Mouse (Mus musculus): ENCODE results near the gene Taf1a. TPM values are rescaled to one million over a fixed set of nuclear protein-coding genes. Genes with fewer than 3 reads are reported as not detected.
A peak's percentile ranks its signal among the peaks of the same experiment; 100 is the strongest.
"Not testable (repeated sequence)": the region's sequence is repeated elsewhere in the genome, so short reads cannot be mapped to it uniquely, and the experiment has no call there.

Gene Taf1a
- total RNA-seq (2015; ENCODE audit: low replicate concordance) (0.84 and 2.5 TPM in 2 replicates), total RNA-seq (2017; ENCODE audit: low replicate concordance) (4.0 TPM in 1 of 2 replicates, not detected in the other)

DNA sequence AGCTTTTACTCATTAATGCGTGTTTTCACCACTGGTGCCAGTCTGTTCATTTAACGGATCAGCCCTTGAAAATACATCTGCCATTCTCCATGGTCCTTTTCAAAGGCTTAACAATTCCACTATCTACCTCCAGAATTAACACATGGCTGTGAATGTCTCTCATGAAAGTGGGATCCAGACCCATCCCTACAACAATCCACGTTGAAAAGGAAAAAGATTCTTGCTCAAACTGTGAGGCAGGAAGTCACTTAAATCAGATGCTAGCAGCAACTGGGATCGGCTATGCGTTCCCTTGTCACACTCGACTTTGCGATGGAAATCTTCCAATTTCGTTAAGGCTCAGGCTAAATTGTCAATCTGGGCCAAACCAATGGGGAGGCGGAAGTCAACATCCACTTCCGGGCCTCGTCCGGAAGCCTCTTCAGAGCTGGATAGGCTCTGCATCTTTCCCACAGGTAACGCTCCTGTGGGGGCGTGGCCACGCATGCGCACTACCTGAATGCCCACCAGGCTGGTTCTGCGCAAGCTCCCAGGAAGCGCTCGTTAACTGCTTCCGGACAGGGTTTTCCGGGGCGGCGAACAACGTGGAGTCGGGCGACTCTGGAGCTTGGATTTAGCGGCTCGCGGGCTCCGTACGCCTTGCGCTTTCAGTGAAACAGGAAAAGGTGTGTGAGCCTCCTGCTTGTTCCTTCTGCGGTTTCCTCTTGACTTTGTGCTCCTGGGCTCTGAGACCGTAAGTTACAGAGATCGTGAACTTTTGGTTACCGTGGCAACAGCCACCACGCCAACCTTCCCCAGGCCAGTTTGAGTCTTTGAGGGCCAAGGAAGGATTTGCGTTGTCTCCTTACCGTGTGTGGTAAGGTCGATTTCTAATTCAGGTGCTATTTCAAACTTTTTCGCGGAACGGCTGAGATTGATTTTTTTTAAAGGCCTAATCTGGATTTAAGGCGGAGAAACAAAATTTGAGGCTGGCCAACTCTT is at the start of gene Taf1a:
TSS of gene Taf1a (plus strand) at position 556 of the 981 bp plus-strand sequence.
- ATAC-seq (replicated peaks; ENCODE audit: low FRiP score, poor library complexity, severe bottlenecking), result peak; percentile 98

- ATAC-seq (replicated peaks; ENCODE audit: low FRiP score, poor library complexity, severe bottlenecking), result not testable (repeated sequence)
These were observed 45.9 kb upstream of the Taf1a start for GRCm38 (mm10) chr1:183342902-183343301.

- peak; percentile 90 for ATAC-seq (replicated peaks; ENCODE audit: low FRiP score, poor library complexity, severe bottlenecking)
These were observed 43.6 kb upstream of the Taf1a start for GRCm38 (mm10) chr1:183344886-183345816.

DNA sequence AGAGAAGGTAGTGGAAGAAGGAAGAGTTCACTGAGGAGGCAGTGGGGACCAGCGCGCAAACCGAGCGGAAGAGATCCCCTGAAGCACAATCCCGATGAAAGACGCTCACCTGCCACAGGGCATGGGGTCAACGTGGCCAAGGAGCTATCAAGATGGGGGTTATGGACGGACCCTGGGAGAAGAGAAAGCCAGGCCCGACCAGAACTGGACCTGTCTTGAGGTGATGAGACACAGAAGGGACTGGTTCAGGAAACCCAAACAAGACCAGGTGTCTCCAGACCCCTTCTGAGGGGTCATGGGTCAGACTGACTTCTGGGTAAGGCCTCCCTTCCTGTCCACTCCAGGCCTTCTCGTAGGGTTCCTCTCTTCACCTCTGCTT is 43.0 kb upstream of the Taf1a start:
- no peak for ATAC-seq (replicated peaks; ENCODE audit: low FRiP score, poor library complexity, severe bottlenecking)

DNA sequence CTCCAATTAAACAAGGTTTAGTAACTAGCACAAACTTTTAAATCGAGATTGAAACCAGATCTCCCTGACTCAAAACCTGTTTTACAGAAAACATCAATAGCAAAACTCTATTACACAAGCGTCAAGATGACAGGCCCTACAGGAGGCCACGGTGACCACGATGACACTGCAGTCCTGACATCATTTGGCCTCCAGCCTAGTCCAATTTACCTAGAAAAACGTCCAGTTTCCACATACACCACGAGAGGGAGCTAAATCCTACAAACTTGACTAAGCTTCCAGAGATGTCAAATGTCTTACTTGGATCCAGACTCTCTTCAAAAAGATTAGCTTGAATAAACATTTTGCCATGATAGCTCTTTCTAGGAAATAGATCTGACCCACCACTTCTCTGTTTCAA is 38.9 kb upstream of the Taf1a start:
- ATAC-seq (replicated peaks; ENCODE audit: low FRiP score, poor library complexity, severe bottlenecking), result peak; percentile 76

GRCm38 (mm10) chr1:183358901-183359300 is 29.9 kb upstream of the Taf1a start:
- ATAC-seq (replicated peaks; ENCODE audit: low FRiP score, poor library complexity, severe bottlenecking), result no peak

GRCm38 (mm10) chr1:183362301-183362700 is 26.5 kb upstream of the Taf1a start:
- no peak for ATAC-seq (replicated peaks; ENCODE audit: low FRiP score, poor library complexity, severe bottlenecking)

GRCm38 (mm10) chr1:183362729-183363576 is 25.8 kb upstream of the Taf1a start:
- no peak for ATAC-seq (replicated peaks; ENCODE audit: low FRiP score, poor library complexity, severe bottlenecking)

DNA sequence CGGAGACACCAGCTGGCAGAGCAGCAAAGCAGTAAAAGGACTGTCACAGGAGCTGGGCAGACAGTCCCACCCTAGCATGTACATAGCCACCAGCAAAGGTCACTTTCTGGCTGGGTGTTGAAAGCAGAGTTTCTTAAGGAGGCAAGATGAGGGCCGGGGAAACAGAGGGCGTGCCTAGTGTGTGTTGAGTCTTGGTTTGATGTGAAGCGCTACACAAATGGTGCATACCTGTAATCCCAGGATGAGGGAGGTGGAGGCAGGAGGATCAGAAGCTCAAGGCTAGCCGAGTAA is 25.3 kb upstream of the Taf1a start:
- no peak for ATAC-seq (replicated peaks; ENCODE audit: low FRiP score, poor library complexity, severe bottlenecking)

DNA sequence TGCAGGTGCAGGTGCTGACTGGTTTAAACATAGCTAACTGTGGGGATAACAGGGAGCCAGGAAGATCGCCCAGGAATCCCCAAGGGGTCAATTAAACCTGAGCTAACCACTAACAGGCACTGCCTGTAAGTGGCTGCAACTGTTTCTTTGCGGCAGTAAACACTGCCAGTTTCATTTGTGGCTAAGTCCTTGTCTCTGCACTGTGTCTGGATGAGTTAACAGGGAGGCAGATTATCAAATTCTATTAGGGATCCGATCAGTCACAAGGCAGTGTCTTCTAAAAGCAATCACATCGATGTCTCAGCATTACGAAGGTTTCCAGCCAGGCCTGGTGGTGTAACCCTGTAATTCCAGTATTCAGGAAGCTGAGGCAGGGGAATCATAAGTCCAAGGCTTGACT is 22.4 kb upstream of the Taf1a start:
- no peak for ATAC-seq (replicated peaks; ENCODE audit: low FRiP score, poor library complexity, severe bottlenecking)

DNA sequence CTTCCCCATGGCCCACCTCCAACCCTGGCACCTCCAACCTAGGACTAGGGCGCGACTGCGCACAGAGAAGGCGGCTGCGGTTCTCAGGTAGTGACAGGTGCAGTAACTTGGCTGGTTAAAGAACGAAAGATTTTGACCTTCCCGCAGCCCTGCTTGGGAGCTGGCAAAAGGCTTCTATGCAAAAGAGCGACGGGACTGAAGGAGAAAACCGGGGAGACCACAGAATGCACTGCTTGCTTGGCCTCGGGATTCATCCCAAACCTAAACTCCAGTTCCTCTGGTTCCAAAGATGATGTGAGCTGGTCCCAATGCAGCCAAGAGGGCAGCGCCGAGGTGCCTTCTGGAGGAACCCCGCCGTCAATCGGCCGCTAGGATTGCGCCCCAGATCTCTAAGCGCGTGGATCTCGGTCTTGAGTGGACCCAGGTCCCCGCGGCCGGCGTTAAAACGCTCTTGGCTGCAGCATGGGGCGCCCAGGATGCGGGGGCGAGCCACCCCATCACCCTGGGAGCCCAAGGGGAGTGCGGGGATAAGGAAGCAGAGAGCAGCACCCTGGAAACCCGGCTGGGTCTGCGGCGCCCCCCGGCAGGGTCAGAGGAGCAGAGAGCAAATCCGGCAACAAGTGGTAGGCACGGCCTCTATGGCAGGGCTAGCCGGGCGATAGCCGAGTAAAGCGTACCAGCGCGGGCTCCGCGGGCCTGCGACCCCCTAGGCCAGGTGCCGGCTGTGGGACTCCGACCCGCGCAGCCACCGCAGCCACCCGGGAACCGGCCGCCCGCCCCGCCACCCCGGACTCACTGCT is 20.0 kb upstream of the Taf1a start:
- peak; percentile 8; the same call in 1 of the 2 replicates for ATAC-seq (replicated peaks; ENCODE audit: low FRiP score, poor library complexity, severe bottlenecking)

- peak; percentile 98 for ATAC-seq (replicated peaks; ENCODE audit: low FRiP score, poor library complexity, severe bottlenecking)
These were observed 19.3 kb upstream of the Taf1a start, which contains the start of gene Mia3 for GRCm38 (mm10) chr1:183369427-183370014. Gene Mia3 (minus strand): TSS chr1:183369553.

GRCm38 (mm10) chr1:183374728-183375127 is 14.1 kb upstream of the Taf1a start:
- no peak for ATAC-seq (replicated peaks; ENCODE audit: low FRiP score, poor library complexity, severe bottlenecking)

GRCm38 (mm10) chr1:183377045-183377444 is 11.7 kb upstream of the Taf1a start:
- no peak for ATAC-seq (replicated peaks; ENCODE audit: low FRiP score, poor library complexity, severe bottlenecking)

DNA sequence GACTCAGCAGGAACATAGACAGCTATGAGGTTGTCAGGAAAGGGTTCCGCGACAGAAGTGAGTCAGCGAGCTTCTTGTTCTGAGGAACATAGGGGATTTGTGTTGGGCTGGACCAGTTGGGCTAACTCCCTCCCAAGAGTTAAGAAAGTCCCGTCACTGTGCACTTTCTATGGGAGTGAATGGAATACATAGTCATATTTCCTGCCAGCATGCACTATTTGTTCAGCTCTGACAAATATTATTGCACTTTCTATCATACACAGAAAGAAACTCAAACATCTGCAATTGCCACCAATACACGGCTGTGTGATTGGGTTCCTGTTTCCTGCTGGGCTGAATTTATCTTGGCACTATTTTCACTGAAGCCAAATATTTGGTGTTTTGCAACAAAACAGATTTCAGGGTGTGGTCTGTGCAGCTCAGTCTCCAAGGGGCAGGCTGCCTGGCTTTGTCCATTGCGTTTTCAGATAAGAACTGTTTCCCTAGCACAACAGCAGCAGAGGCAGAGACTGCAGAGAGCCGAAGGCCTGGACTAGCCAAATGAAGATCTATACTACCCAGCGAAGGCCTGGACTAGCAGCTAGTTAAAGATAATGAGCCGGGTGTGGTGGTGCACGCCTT is 10.3 kb upstream of the Taf1a start:
- no peak for ATAC-seq (replicated peaks; ENCODE audit: low FRiP score, poor library complexity, severe bottlenecking)

- ATAC-seq (replicated peaks; ENCODE audit: low FRiP score, poor library complexity, severe bottlenecking), result not testable (repeated sequence)
These were observed 9.4 kb upstream of the Taf1a start for GRCm38 (mm10) chr1:183379376-183379775.

DNA sequence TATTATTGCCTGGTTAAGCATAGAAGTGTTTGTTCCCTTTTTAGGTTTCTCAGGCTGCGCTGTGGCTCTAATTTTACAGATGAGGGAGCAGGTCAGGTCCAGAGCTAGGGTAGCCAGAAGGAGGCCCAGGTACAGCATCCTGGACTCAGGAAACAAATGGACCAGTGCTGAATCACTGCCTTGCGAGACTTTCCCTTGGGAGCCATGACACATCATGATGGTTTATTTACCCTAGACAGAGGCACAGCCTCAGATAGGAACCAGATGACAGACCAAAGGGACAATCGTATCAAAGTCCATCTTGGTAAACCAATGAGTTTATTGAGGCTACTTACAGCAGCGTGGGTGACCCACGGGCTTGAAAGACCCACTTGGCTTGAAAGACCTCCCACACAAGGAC is 7.0 kb upstream of the Taf1a start:
- ATAC-seq (replicated peaks; ENCODE audit: low FRiP score, poor library complexity, severe bottlenecking), result no peak

DNA sequence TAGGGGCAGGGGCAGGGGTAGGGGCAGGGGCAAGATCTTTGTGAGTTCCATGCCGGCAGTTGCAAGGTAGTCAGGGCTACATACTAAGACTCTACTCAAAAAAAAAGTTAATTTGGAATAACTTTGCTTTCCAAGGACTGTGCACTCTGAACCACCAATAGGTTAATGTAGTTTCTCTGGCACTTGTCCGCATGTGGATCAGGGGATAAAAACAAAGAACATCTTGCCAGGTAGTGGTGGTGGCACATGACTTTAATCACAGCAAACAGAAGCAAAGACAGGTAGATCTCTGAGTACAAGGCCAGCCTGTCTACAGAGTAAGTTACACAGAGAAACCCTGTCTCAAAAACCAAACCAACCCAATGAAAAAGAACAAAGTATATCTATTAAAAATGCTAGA is 6.2 kb upstream of the Taf1a start:
- ATAC-seq (replicated peaks; ENCODE audit: low FRiP score, poor library complexity, severe bottlenecking), result no peak
